Mouse (Mus musculus) bone marrow macrophage, adult 2 months (primary cell): ENCODE results near the gene Snrpb.

Experiments
- CTCF ChIP-seq: IDR thresholded peaks from 2 replicates; pipeline ENCODE4 v1.5.1; 2012; ENCODE audit warnings: low read depth, mild to moderate bottlenecking, low read length, moderate library complexity
- POLR2A ChIP-seq: IDR thresholded peaks from 2 replicates; pipeline ENCODE4 v1.6.1; 2012; ENCODE audit warnings: mild to moderate bottlenecking, low read depth, low read length, borderline replicate concordance

GRCm38 (mm10) chr2:130188391-130188790, 9.2 kb upstream of the Snrpb start:
- TF ChIP-seq CTCF (no peak), POLR2A (no peak)
